Mouse (Mus musculus) intestine, embryonic 14.5 days (tissue): ENCODE measurements around the gene Gm49361. TPM values are rescaled to one million over a fixed set of nuclear protein-coding genes. Genes with fewer than 3 reads are reported as not detected.

Source experiments
- ATAC-seq: fragments of 200-750 bp; cut with Nextera tagmentation; replicated peaks from 2 replicates; pipeline ENCODE4 v1.8.0; 2017; ENCODE audit warnings: low read depth, moderate number of reproducible peaks, moderate TSS enrichment, moderate library complexity; ENCODE audit not compliant: low FRiP score, low TSS enrichment
- DNase-seq: peaks from one replicate; pipeline ENCODE4 v3.0.0-alpha.2; 2018; ENCODE audit warnings: low spot score
- H3K27ac ChIP-seq: fragments of 300-500 bp; sonication (generic); 2 replicates; pipeline ENCODE4 v1.5.1; 2014; ENCODE audit warnings: low read depth, mild to moderate bottlenecking, control low read depth
- H3K27me3 ChIP-seq: fragments of 300-500 bp; sonication (generic); replicated peaks from 2 replicates; pipeline ENCODE4 v1.6.1; 2014; ENCODE audit warnings: low read length, control low read depth; ENCODE audit not compliant: control insufficient read depth, insufficient read depth
- H3K36me3 ChIP-seq: fragments of 300-500 bp; sonication (generic); 2 replicates; pipeline ENCODE4 v1.6.1; 2014; ENCODE audit warnings: low read length, control low read depth; ENCODE audit not compliant: control insufficient read depth, insufficient read depth
- H3K4me1 ChIP-seq: fragments of 300-500 bp; sonication (generic); replicated peaks from 2 replicates; pipeline ENCODE4 v1.6.1; 2014; ENCODE audit warnings: low read length, control low read depth, mixed read lengths; ENCODE audit not compliant: control insufficient read depth, insufficient read depth
- H3K4me2 ChIP-seq: fragments of 300-500 bp; sonication (generic); 2 replicates; pipeline ENCODE4 v1.6.1; 2014; ENCODE audit warnings: low read length
- H3K4me3 ChIP-seq: fragments of 300-500 bp; sonication (generic); 2 replicates; pipeline ENCODE4 v1.5.1; 2014; ENCODE audit warnings: low read depth, low read length, control low read depth, mixed read lengths
- H3K9ac ChIP-seq: fragments of 300-500 bp; sonication (generic); 2 replicates; pipeline ENCODE4 v1.6.1; 2014; ENCODE audit warnings: mild to moderate bottlenecking, low read length
- H3K9me3 ChIP-seq: fragments of 300-500 bp; sonication (generic); 2 replicates; pipeline ENCODE4 v1.6.1; 2016; ENCODE audit warnings: low read length, control low read depth; ENCODE audit not compliant: control insufficient read depth
- WGBS: fragments of 180-500 bp; shearing (Covaris S2); extraction: QIAGEN DNeasy Blood & Tissue Kit; methylation state at CpG from one replicate; pipeline ENCODE4 v1.1.7; 2014; 5-methylcytosine and 5-hydroxymethylcytosine counted together
- polyA plus RNA-seq: library from polyadenylated mRNA; unstranded; fragments of >200 nt; fragmentation: Nextera tagmentation; extraction: Ambion mirVana; gene quantifications from 2 replicates; pipeline ENCODE4 v1.2.1, GENCODE M21; 2014

Gm49361 gene
- polyA plus RNA-seq, 1 experiment from 2014 or later, result not detected

DNA sequence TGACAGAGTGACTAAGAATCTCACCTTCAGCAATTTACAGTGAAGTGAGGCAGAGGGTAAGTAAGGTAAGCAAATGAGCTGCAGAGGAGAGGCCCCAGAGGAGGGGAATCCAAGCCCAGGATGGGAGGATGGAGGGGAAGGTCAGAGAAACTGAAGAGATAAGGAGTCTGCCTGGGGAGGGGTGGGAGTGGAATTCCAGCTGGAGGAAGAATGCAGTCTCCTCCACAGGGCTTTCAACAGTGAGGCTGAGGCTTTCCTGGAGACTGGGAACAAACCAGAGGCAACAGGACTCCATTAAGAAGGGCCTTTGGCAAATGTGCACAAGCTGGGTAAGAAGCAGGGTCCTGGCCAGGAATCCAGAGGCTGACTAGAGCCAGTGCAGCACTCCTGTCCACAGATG is 8.8 kb downstream of the Gm49361 start:
- 0 out of 2 replicates have a peak, but pooled peaks cover 5% of the 10 kb centered on the region for H3K36me3 ChIP-seq
- peaks cover 35% of the 10 kb centered on the region for H3K4me1 ChIP-seq
- H3K9ac ChIP-seq, result no peak overlapping the region; the same call in 1 of the 2 replicates
- H3K27me3 ChIP-seq, result no peaks in the 10 kb centered on the region
- H3K27ac ChIP-seq, result peak overlapping the region; percentile 14; the same call in 1 of the 2 replicates
- DNase-seq, result no peak
- no peak overlapping the region for H3K4me2 ChIP-seq
- no peak overlapping the region for H3K4me3 ChIP-seq
- ATAC-seq, result peak; percentile 47; the same call in 1 of the 2 replicates
- H3K9me3 ChIP-seq, result no peaks in the 10 kb centered on the region

DNA sequence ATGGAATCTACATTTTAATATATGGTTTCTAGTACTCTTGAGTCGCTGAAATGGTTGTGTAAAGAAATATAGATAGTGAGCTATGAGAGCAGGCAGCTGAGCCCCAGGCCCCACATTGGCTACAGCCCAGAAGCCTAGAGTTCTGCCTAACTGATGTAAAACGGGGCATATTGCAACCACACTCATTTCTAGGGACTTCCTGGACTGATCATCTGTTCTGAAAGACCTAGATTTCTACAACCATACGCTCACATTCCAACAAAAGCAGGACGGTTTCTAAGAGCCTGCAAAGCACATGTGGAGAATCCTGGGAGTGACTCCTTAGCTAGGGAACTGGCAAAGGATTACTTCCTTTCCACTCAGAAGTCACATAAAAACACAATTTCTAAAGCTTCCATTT is 9.8 kb downstream of the Gm49361 start:
- H3K4me2 ChIP-seq, result no peak overlapping the region
- no peak for ATAC-seq
- H3K36me3 ChIP-seq, result 0 out of 2 replicates have a peak, but pooled peaks cover 5% of the 10 kb centered on the region
- H3K4me3 ChIP-seq, result no peak overlapping the region
- no peak overlapping the region for H3K9ac ChIP-seq
- no peak overlapping the region; the same call in 1 of the 2 replicates for H3K27ac ChIP-seq
- no peaks in the 10 kb centered on the region for H3K9me3 ChIP-seq
- peaks cover 35% of the 10 kb centered on the region for H3K4me1 ChIP-seq
- WGBS, result 46% methylated on average over 4 of the region's 4 CpGs
- DNase-seq, result no peak
- no peaks in the 10 kb centered on the region for H3K27me3 ChIP-seq

DNA sequence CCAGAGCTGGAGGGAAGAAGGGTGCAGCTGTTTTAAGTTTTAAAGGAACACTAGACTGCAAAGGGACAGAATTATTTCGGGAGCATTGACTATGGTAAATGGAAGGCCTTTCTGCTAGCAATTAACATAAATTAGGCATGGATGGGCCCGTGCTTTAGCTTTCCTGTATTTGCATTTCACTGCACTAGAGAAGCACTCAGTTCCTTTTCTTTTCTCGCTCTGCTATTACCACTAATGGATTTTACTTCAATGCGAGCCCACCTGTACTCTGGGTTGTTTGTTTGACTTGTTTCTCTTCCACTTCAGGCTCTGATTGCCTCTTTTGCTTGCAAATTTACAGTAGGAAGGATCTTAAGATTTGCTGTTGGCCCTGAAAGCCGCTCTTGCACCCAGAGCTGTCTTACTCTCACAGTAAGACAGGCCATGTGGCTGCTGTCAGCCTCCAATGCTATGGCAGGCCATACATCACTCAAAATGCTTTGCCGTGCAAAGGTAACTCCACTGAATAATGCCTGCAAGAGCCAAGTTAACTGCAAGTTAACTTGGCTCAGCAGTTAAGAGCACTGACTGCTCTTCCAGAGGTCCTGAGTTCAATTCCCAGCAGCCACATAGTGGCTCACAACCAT is 13.1 kb downstream of the Gm49361 start:
- Histone ChIP-seq H3K27me3 (no peaks in the 10 kb centered on the region), H3K4me2 (no peak overlapping the region), H3K36me3 (0 out of 2 replicates have a peak, but pooled peaks cover 9% of the 10 kb centered on the region), H3K4me3 (no peak overlapping the region), H3K4me1 (peaks cover 50% of the 10 kb centered on the region), H3K9ac (no peak overlapping the region), H3K27ac (no peak overlapping the region), H3K9me3 (no peaks in the 10 kb centered on the region)
- WGBS, result 55% methylated on average over 6 of the region's 6 CpGs
- ATAC-seq (no peak), DNase-seq (no peak)

DNA sequence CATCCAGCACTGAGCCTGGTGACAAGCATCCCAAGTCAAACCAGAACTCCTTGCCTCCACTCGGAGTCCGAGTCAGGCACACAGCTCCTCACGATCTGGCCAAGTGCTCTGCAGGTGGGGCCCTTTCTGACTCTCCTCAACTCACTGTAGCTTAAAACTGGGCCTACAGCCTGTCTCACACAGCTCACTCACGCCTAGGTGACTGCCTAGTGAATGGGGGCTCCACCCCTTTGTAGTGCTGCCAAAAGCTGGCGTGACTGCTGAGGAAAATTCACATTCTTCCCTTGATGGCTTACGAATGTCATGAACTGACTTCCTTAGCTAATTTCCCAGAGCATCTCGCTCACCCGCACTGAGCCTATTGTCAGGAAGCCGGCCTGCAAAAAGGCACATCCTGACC is 15.4 kb downstream of the Gm49361 start:
- no peak for ATAC-seq

DNA sequence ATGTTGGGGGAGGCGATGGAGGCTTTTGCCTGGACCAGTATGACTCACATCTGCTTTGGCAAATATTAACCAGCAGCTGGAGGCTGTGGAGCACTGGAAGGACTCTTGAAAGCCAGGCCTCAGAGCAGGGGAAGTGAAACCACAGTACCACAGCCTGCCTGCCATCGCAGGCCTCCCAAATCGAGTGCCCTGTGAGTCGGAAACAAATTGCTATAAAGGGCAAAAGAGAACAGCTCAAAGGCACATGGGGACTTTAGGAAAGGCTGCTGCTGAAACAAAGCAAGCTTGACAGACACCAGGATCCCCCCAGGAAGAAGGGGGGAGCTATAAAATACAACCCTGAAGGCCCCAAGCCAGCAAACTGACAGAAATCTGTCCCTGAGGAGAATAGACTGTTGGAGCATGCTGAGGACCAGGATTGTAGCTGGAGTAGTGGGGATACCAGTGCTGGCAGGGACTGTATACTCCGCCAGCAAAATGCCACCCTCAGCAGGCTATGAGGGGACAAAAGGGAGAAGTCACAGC is 15.9 kb downstream of the Gm49361 start:
- ATAC-seq (peak; percentile 74; the same call in 1 of the 2 replicates), DNase-seq (peak; percentile 63)
- WGBS, result 49% methylated on average over 5 of the region's 5 CpGs
- Histone ChIP-seq H3K27ac (peak overlapping the region; percentile 39; the same call in 1 of the 2 replicates), H3K36me3 (0 out of 2 replicates have a peak, but pooled peaks cover 9% of the 10 kb centered on the region), H3K4me3 (no peak overlapping the region), H3K4me2 (no peak overlapping the region), H3K27me3 (no peaks in the 10 kb centered on the region), H3K9ac (no peak overlapping the region), H3K4me1 (peaks cover 25% of the 10 kb centered on the region), H3K9me3 (no peaks in the 10 kb centered on the region; the same call in 1 of the 2 replicates)

More for the DNA sequence above, 15.4 kb downstream of the Gm49361 start:
- peaks cover 30% of the 10 kb centered on the region for H3K4me1 ChIP-seq
- H3K4me2 ChIP-seq, result no peak overlapping the region
- no peak overlapping the region for H3K4me3 ChIP-seq
- no peaks in the 10 kb centered on the region; the same call in 1 of the 2 replicates for H3K9me3 ChIP-seq
- peak; percentile 59 for DNase-seq
- no peak overlapping the region for H3K9ac ChIP-seq
- H3K36me3 ChIP-seq, result 0 out of 2 replicates have a peak, but pooled peaks cover 9% of the 10 kb centered on the region
- H3K27me3 ChIP-seq, result no peaks in the 10 kb centered on the region
- WGBS, result 43% methylated on average over 9 of the region's 9 CpGs
- H3K27ac ChIP-seq, result peak overlapping the region; percentile 39; the same call in 1 of the 2 replicates

DNA sequence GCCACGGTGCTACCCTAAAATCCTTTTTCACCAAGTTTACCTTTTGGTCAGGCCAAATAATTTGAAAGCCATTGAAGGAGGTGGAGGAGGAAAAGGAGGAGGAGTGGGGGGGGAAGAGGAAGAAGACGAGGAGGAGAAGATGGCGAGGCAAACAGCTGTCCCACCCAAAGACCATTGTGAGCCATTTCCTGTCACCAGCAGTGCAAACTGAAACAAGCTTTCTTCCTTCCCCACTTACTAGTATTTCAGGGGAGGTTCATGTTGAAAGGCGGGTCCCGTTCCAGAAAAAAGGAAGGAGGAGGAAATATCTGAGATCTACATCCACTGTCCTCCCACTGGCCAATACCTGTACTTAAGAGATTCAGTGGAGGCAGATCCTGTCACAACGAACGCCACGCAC is 16.5 kb downstream of the Gm49361 start:
- Histone ChIP-seq H3K4me1 (peaks cover 21% of the 10 kb centered on the region), H3K9me3 (no peaks in the 10 kb centered on the region; the same call in 1 of the 2 replicates), H3K27ac (peak overlapping the region; percentile 39; the same call in 1 of the 2 replicates), H3K36me3 (0 out of 2 replicates have a peak, but pooled peaks cover 9% of the 10 kb centered on the region), H3K4me3 (no peak overlapping the region), H3K4me2 (no peak overlapping the region), H3K27me3 (no peaks in the 10 kb centered on the region), H3K9ac (no peak overlapping the region)
- 75% methylated on average over 8 of the region's 8 CpGs for WGBS
- DNase-seq (no peak), ATAC-seq (no peak)

DNA sequence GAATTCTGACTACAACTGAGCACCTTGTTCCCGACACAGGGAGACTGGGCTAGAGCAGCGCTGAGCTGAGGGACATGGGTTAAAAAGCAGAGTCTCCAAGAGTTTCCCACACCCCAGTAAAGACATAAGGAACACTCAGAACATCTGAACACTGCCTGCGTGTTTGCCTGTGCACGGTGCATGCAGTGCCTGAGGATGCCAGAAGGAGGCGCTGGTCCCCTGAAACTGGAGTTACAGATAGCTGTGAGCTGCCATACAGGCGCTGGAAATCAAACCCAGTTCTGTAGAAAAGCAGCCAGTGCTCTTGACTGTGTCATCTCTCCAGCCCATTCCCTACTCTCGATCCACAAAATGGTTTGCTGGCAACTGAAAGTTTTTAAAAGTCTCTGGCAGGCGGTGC is 19.7 kb downstream of the Gm49361 start:
- ATAC-seq (no peak), DNase-seq (no peak)
- Histone ChIP-seq H3K4me3 (no peak overlapping the region), H3K36me3 (peaks cover 28% of the 10 kb centered on the region), H3K27me3 (no peaks in the 10 kb centered on the region), H3K4me2 (no peak overlapping the region), H3K4me1 (peaks cover 15% of the 10 kb centered on the region; the same call in 1 of the 2 replicates), H3K9ac (no peak overlapping the region), H3K9me3 (no peaks in the 10 kb centered on the region; the same call in 1 of the 2 replicates), H3K27ac (no peak overlapping the region)
- WGBS, result 74% methylated on average over 8 of the region's 8 CpGs

DNA sequence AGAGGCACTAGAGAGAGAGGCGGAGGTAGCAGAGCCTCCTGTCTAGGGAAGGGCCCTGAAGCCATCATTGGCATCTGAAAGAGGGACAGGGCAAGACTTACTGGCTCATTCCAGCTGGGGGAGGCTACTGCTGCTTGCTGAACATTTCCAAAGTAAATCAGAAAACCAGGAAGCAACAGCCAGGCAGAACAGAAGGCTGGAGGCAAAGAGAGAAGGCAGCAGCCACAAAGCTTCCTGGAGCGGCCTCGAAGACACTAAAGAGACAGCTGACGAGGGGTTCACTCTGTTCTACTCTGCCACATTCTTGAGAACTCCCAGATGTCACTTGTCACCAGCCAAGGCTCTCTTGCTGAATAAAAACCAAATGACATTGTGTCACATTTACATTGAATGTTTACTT is 21.4 kb downstream of the Gm49361 start:
- Histone ChIP-seq H3K9me3 (no peaks in the 10 kb centered on the region; the same call in 1 of the 2 replicates), H3K4me1 (peaks cover 1% of the 10 kb centered on the region; the same call in 1 of the 2 replicates), H3K9ac (no peak overlapping the region), H3K36me3 (peaks cover 29% of the 10 kb centered on the region), H3K27me3 (no peaks in the 10 kb centered on the region), H3K4me2 (no peak overlapping the region), H3K27ac (no peak overlapping the region), H3K4me3 (no peak overlapping the region)
- ATAC-seq, result no peak
- no peak for DNase-seq
- 68% methylated on average over 4 of the region's 4 CpGs for WGBS
